Mouse (Mus musculus) liver, adult 2 months (tissue): Measurements from ENCODE around the gene Rragd.

ENCODE experiments used
- CTCF ChIP-seq: fragments of 200-500 bp; IDR thresholded peaks from 2 replicates; pipeline ENCODE4 v1.5.1; 2011; ENCODE audit warnings: low read depth, low read length, control low read depth
- POLR2A ChIP-seq: fragments of 200-500 bp; IDR thresholded peaks from 2 replicates; pipeline ENCODE4 v1.6.1; 2011; ENCODE audit warnings: low read length, control low read depth; ENCODE audit not compliant: insufficient read depth; ENCODE audit errors: extremely low read depth

DNA sequence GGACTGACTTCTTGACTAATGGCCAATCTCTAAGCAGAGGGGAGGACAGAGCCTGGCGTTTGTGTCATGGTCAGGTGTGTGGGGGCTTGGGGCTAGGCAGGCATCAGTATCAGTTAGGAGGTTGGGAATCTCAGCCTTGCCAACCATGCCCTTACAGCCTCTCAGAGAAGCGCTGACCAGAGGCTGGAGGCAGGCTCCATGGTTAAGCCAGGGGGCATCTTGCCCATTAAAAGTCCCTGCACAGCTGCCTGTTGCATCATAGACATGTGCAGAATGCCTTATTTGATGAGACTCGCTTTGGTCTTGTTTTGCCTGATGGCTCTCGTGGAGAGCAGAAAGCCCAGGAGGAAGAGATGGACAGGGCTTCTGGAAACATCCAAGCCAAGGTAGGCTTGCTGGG, 80.1 kb downstream of the Rragd start, which contains the start of gene Gabrr2:
- TF ChIP-seq CTCF (no peak), POLR2A (no peak)
